Mouse (Mus musculus) mammary gland, adult 2 months (tissue): ENCODE measurements around the gene Bsdc1. TPM values are rescaled to one million over a fixed set of nuclear protein-coding genes. Genes with fewer than 3 reads are reported as not detected.

ENCODE experiments used
- polyA plus RNA-seq: library from polyadenylated mRNA; depleted of rRNA; stranded (reverse); fragments of >200 nt; gene quantifications from 2 replicates; pipeline ENCODE4 v1.2.3, GENCODE M21; 2012; ENCODE audit warnings: low replicate concordance; rRNA removed

Gene Bsdc1
- 16.3 and 19.6 TPM in 2 replicates for polyA plus RNA-seq

DNA sequence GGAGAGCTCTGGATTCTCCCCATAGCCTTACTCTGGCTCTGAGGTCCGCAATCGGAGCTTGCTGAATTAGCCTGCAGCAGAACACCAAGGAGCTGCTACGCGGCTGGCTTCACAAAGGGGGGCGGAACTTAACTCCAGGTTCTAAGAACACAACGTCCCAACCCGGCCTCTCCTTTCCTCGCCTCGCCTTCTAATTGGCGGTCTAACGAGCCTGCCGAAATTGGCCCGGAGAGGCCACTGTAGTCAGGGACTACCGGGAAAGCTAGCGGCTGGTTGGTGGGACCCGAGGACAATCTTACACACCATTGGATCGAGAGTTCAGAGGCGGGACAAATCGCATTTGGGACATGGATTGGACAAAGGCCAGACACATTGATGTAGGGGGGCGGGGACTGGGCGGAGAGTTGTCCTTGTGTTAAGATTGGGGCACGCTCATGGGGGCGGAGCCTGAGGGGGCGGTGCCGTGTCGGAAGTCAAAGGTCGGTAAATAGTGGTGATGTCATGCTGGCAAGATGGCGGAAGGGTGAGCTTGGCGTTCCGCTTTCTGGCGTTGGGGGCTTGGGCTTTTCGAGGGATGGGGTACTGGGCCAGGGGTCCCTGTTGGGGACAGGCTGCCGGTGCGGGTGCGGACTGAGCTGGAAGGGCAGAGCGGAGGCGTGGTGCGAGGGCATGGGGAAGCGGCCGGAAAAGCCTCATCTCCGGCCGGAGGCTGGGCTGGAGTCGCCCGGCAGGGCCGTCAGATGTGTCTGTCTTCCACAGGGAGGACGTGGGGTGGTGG, at the start of gene Bsdc1:
Gene Bsdc1 (plus strand): TSS at position 399 of the 778 bp plus-strand sequence.

DNA sequence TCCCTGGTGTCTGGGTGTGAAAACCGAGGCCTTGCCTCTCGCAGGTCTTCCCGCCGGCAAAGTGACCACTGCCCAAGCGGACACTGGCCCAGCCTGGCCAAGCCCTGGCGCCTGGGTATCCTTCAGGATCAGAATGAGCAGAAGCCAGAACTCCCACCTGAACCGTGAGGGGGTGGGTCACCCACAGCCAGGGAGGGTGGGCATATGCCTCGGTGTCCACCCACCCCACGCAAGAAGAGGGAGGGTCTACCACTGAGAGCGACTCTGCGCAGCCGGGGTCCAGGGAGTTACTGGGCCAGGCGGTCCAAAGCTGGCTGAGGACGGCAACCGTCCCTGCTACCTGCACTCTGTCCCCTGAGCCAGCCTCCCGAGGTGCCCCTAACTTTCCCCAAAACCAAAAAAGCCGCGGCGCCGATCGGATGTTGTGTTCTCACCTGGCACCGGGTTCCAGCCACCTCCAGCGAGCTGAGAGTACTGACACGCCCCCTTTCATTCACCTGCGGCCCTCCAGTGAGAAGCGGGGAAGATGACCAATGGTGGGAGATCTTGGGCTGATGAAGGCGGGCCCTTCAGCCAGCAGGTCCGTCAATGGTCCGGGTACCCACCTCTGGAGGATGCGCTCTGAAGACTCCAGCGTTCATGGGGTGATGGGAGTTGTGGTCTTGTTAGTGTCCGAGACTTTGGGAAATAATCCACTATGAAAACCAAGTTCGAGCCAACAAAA, 20.9 kb upstream of the Bsdc1 start, which contains the start of gene Zbtb8b:
Gene Zbtb8b (minus strand): TSS at position 514 of the 724 bp plus-strand sequence.

DNA sequence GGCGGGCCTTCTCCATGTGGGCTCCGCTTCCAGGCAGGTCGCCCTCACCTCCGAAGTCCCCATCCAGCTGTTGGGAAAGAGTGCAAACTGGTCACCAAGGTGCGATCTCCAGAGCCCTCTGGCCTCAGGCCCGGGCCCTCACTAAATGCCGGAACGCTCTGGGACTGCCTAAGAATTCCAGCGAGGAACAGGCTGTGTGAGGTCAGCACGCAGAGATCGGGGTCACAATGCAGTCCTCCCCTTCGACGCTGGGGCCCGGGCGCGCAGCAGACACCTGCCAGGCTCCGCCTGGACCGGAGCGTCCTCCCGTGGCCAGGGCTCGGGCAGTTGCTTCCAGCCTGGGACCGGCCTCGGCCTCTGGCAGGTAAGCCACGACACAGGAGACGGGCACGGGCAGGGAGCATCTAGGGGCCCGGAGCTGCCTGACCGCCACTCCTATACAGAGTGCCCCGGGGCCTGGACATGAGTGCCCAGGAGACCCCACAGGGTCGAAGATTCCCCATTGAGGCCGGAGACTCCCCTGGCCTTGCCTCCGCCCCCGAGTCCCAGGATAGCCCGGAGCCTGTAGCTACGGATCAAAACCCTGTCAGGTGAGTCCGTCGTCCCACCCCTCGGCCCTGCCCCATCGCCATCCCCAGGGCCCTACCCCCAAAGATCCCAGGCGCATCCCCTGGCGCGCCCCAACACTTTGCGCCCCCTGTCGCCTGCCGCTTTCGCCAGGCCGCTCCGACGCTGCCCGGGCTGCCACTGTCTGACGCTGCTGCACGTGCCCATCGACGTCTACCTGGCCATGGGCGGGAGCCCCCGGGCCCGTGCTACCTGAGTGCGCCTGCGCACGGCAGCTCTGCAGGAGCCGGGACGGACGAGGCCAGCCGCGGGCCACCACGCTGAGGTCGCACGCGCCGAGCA, 29.8 kb downstream of the Bsdc1 start, which contains the start of the genes Tssk3 and Fam229a:
Gene Tssk3 (minus strand): TSS at position 51 of the 909 bp plus-strand sequence.
Gene Fam229a (plus strand): TSS at position 219 of the 909 bp plus-strand sequence.

DNA sequence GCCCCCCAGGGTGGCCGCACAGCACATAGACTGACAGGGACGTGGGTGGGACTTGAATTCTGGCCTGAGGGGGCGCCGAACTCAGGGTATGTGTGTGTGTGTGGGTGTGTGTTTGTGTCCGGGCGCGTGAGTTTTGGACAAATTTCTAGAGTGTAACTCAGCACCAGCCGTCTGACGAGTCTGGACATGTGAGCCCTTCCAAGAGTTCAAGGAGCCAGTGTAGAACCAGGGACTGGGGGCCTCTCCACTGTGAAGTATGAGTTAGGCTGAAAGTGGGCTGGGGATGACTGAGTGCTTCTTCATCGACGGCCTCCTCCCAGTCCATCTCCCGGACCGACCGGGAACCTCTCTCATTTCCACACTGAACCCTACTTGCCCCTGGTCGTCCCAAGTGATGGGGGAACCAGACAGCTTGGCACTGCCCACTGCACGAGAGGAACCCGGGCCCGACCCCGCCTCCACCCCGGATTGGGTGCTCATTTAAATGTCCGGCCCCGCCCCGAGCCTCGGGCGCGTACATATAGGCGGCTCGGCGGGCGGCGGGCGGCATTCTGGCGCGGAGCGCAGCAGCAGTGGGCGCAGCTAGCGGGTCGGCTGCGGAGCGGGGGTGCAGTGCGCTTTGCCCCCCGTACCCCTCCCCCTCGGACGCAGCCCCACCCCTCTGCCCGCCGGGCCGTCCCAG, 51.8 kb downstream of the Bsdc1 start, which contains the start of gene Marcksl1:
Gene Marcksl1 (plus strand): TSS at position 496 of the 682 bp plus-strand sequence.

Other genes starting within 250 kb of the Bsdc1 start
- 24.0 and 41.3 TPM in 2 replicates for gene C77080, start 200.2 kb upstream of the Bsdc1 start, polyA plus RNA-seq
- gene Sync, start 174.0 kb upstream of the Bsdc1 start, polyA plus RNA-seq, result 0.90 and 3.5 TPM in 2 replicates
- 18.0 and 32.5 TPM in 2 replicates for gene Rbbp4, start 126.2 kb upstream of the Bsdc1 start, polyA plus RNA-seq
- gene Zbtb8os, start 125.9 kb upstream of the Bsdc1 start, polyA plus RNA-seq, result 8.7 and 14.4 TPM in 2 replicates
- 12.2 and 16.3 TPM in 2 replicates for gene Zbtb8a, start 83.5 kb upstream of the Bsdc1 start, polyA plus RNA-seq
- gene Zbtb8b, start 20.7 kb upstream of the Bsdc1 start, polyA plus RNA-seq, result 0.49 and 0.75 TPM in 2 replicates
- not detected in 2 replicates for gene Tssk3, start 29.4 kb downstream of the Bsdc1 start, polyA plus RNA-seq
- gene Fam229a, start 29.6 kb downstream of the Bsdc1 start, polyA plus RNA-seq, result 0.80 TPM in 1 of 2 replicates, not detected in the other
- gene Marcksl1, start 52.0 kb downstream of the Bsdc1 start, polyA plus RNA-seq, result 45.2 and 71.8 TPM in 2 replicates
- 48.9 and 65.4 TPM in 2 replicates for gene Hdac1, start 81.1 kb downstream of the Bsdc1 start, polyA plus RNA-seq
- gene Lck, start 112.1 kb downstream of the Bsdc1 start, polyA plus RNA-seq, result 83.2 and 90.2 TPM in 2 replicates
- 5.7 and 7.0 TPM in 2 replicates for gene Fam167b, start 117.0 kb downstream of the Bsdc1 start, polyA plus RNA-seq
- gene Eif3i, start 139.1 kb downstream of the Bsdc1 start, polyA plus RNA-seq, result 207 and 300 TPM in 2 replicates
- gene Tmem234, start 139.1 kb downstream of the Bsdc1 start, polyA plus RNA-seq, result 162 and 188 TPM in 2 replicates
- gene Dcdc2b, start 152.7 kb downstream of the Bsdc1 start, polyA plus RNA-seq, result 2.0 and 2.8 TPM in 2 replicates
- 42.1 and 57.1 TPM in 2 replicates for gene Iqcc, start 157.5 kb downstream of the Bsdc1 start, polyA plus RNA-seq
- gene Ccdc28b, start 162.4 kb downstream of the Bsdc1 start, polyA plus RNA-seq, result 20.3 and 21.3 TPM in 2 replicates
- 30.1 and 36.2 TPM in 2 replicates for gene Txlna, start 179.5 kb downstream of the Bsdc1 start, polyA plus RNA-seq
- gene Kpna6, start 211.2 kb downstream of the Bsdc1 start, polyA plus RNA-seq, result 25.7 and 52.9 TPM in 2 replicates
- gene Tmem39b, start 235.3 kb downstream of the Bsdc1 start, polyA plus RNA-seq, result 33.4 and 41.8 TPM in 2 replicates